Mouse (Mus musculus) left cerebral cortex, postnatal 25 days (tissue): Measurements from ENCODE around the gene 1700019N19Rik. TPM values are rescaled to one million over a fixed set of nuclear protein-coding genes. Genes with fewer than 3 reads are reported as not detected.

Experiments
- DNase-seq, 2 experiments: peaks; one replicate each; pipeline ENCODE4 v3.0.0; 2022; ENCODE audit warnings: low spot score in 2 of 2, mixed read lengths in 1 of 2
- intact Hi-C: fragments of 180-260 bp; cut with DNase I; formaldehyde crosslinking; loops from one replicate; pipeline ENCODE4 v1.15.1; 2025
- total RNA-seq, 2 experiments: library from RNA; stranded (reverse); gene quantifications; 2 replicates each; pipeline ENCODE4 v1.2.3; 2021

Gene 1700019N19Rik
- total RNA-seq, 2 experiments from 2014 or later = 0.34 to 0.39 TPM

DNA sequence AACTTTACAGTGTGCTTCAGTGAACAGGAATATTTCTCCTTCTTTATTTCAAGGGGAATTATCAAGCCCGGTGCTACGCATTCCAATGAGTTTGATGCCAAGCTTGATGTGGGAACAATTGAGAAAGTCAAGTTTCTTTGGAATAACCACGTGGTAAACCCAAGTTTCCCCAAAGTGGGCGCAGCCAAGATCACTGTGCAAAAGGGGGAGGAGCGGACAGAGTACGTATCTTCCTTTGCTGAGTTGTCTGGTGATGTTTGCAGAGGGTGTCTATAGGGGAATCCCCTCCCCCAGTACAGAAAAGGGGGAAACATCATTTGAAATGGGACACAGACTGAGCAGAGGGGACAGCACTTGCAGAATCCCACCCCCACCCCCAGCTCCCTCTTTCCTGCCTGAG, 53.2 kb downstream of the 1700019N19Rik start:
- intact Hi-C loops = no loop called here
- DNase-seq = no peak

DNA sequence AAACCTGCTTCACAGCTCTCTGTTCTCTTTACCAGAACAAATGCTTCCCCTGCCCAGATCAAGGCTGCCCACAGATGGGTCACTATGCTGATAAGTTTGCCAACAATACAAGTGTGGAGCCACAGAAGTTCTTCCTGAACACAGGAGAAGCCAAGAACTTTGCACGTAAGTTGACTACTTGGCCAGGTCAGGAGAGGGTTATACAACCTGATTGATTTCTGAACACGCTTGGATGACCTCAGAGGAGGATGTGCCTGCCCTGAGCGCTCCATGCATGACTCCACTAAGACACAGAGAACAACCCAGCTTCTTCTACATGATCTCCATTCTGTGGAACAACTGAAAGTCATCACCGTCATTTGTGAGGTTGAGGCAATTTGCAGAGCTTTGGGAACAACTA, 56.1 kb downstream of the 1700019N19Rik start:
- intact Hi-C loops = no loop called here
- no peak for DNase-seq

Other genes with a start within 250 kb of the 1700019N19Rik start
- gene Pnlip, start 142.0 kb downstream of the 1700019N19Rik start, total RNA-seq = 1 to 10 TPM; 2.1 to 2.6 TPM
- not detected for gene Pnliprp1, start 65.6 kb downstream of the 1700019N19Rik start, total RNA-seq
- not detected for gene Pnliprp2, start 34.7 kb downstream of the 1700019N19Rik start, total RNA-seq
- gene Eno4, start 149.0 kb upstream of the 1700019N19Rik start, total RNA-seq = 1 to 10 TPM; 2.2 to 2.3 TPM
- gene Hspa12a, start 149.2 kb upstream of the 1700019N19Rik start, total RNA-seq = 100 to 1,000 TPM; 211 to 218 TPM